Mouse (Mus musculus) E14TG2a.4 (cell line): ENCODE measurements at regions not wholly inside any gene's neighbourhood (a gene's known extent, or its start where the extent isn't known, plus 50 kb on each side); places are given as distances from the start of the nearest gene placed in this dataset.

Source experiments
- CTCF ChIP-seq: conservative IDR thresholded peaks from 2 replicates; pipeline ENCODE4 v1.5.1; 2014; ENCODE audit warnings: low read length
- NANOG ChIP-seq: IDR thresholded peaks from 2 replicates; pipeline ENCODE4 v1.6.1; 2014; ENCODE audit warnings: borderline replicate concordance, low read length, mixed read lengths
- POU5F1 ChIP-seq: IDR thresholded peaks from 2 replicates; pipeline ENCODE4 v1.6.1; 2014; ENCODE audit warnings: low read length, borderline replicate concordance

GRCm38 (mm10) chr4:55470779-55471663 is 61.2 kb downstream of the Klf4 start:
- TF ChIP-seq CTCF = no peak
- no peak for TF ChIP-seq POU5F1
- TF ChIP-seq NANOG = no peak
